Mouse (Mus musculus): ENCODE measurements around the gene Idh1. TPM values are rescaled to one million over a fixed set of nuclear protein-coding genes. Genes with fewer than 3 reads are reported as not detected.
A peak's percentile ranks its signal among the peaks of the same experiment; 100 is the strongest.
"Not testable (repeated sequence)": the region's sequence is repeated elsewhere in the genome, so short reads cannot be mapped to it uniquely, and the experiment has no call there.

Gene Idh1
- 243 TPM in 2 replicates for polyA plus RNA-seq (2015; fragmentation: Nextera tagmentation; extraction: Ambion mirVana)

DNA sequence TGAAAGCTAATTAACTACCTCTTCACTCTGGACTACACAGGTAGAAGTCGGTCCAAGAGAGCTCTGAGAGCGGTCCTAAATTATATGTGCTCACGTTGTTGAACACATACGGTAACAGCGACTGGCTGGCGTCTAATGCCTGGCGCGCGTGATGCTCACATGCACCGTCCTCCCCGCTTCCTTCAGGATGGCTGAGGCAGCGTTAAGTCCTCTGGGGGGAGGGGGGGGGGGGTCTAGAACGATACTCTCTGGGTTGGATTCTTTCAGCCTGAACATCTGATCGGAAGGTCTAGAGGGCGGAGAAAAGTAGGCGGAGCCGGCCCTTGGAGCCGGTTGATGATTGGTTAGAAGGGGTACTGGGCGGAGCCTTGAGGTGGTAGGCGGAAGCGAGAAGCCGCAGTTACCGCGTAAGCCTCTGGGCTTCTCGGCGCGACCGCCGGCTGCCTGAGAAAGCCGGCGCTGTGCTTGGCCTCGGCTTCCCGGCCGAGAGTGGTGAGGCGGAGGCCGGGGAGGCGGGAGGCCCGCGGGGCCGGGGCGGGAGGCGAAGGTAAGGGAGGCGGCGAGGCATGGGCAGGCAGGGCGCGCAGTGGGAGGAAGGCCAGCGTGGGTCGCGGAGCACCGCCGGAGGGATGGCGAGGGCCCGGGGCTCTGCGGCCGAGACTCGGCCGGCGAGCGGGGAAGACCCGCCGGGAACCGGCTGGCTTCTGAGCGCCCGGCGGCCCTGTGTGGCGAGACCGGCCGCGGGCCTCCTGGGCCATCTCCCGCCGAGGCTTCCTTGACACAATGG lies at the start of gene Idh1, which contains the start of gene Pikfyve:
Idh1 (minus strand) TSS at position 214 of the 787 bp plus-strand sequence.
Pikfyve (plus strand) TSS at position 397 of the 787 bp plus-strand sequence.
- Histone ChIP-seq H3K27ac (peak within 1 kb of the TSS; percentile 88), H3K36me3 (no peaks in the 10 kb centered on the region), H3K9ac (peak within 1 kb of the TSS; percentile 93), H3K4me3 (replicated peaks) (peak within 1 kb of the TSS; percentile 87), H3K27me3 (replicated peaks) (no peaks in the 10 kb centered on the region), H3K4me1 (replicated peaks) (peaks cover 4% of the 10 kb centered on the region; the same call in 1 of the 2 replicates), H3K9me3 (no peaks in the 10 kb centered on the region), H3K4me2 (replicated peaks) (peak within 1 kb of the TSS; percentile 76)
- peak; percentile 100 for ATAC-seq
- WGBS: under 1% methylated on average over 71 of the region's 71 CpGs

GRCm38 (mm10) chr1:65230566-65230965 lies 44.3 kb upstream of the Idh1 start:
- H3K36me3 ChIP-seq: peaks cover 3% of the 10 kb centered on the region; the same call in 1 of the 2 replicates
- H3K27me3 ChIP-seq (replicated peaks): no peaks in the 10 kb centered on the region
- H3K9me3 ChIP-seq: no peaks in the 10 kb centered on the region
- no peak overlapping the region for H3K27ac ChIP-seq
- WGBS: 79% methylated on average over 1 of the region's 1 CpGs
- H3K4me3 ChIP-seq (replicated peaks): no peak overlapping the region
- H3K4me2 ChIP-seq (replicated peaks): no peak overlapping the region
- no peak for ATAC-seq
- H3K4me1 ChIP-seq (replicated peaks): no peaks in the 10 kb centered on the region
- H3K9ac ChIP-seq: no peak overlapping the region

DNA sequence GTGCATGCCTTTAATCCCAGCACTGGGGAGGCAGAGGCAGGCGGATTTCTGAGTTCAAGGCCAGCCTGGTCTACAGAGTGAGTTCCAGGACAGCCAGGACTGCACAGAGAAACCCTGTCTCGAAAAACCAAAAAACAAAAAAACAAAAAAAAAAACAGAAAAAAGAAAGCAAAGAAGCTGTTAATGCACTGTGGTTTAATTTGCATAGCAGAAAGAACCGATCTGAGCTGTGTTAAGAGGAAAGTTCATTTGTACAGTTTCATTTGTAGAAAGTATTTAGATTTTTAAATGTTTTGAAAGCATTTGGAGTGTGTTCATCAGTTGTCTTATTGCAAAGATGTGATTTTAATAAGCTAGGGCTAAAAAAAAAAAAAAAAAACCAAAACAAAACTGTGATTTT lies 43.5 kb upstream of the Idh1 start:
- not testable (repeated sequence) for H3K4me2 ChIP-seq (replicated peaks); H3K27me3 ChIP-seq (replicated peaks); H3K27ac ChIP-seq; H3K4me3 ChIP-seq (replicated peaks); H3K9ac ChIP-seq; ATAC-seq; H3K9me3 ChIP-seq; H3K36me3 ChIP-seq; H3K4me1 ChIP-seq (replicated peaks)
- 88% methylated on average over 3 of the region's 3 CpGs for WGBS

GRCm38 (mm10) chr1:65227681-65228080 lies 41.4 kb upstream of the Idh1 start:
- Histone ChIP-seq H3K9ac (no peak overlapping the region), H3K36me3 (peaks cover 3% of the 10 kb centered on the region; the same call in 1 of the 2 replicates), H3K27me3 (replicated peaks) (no peaks in the 10 kb centered on the region), H3K27ac (no peak overlapping the region), H3K4me3 (replicated peaks) (no peak overlapping the region), H3K4me2 (replicated peaks) (no peak overlapping the region), H3K9me3 (no peaks in the 10 kb centered on the region), H3K4me1 (replicated peaks) (no peaks in the 10 kb centered on the region)
- ATAC-seq: no peak
- 88% methylated on average over 2 of the region's 2 CpGs for WGBS

DNA sequence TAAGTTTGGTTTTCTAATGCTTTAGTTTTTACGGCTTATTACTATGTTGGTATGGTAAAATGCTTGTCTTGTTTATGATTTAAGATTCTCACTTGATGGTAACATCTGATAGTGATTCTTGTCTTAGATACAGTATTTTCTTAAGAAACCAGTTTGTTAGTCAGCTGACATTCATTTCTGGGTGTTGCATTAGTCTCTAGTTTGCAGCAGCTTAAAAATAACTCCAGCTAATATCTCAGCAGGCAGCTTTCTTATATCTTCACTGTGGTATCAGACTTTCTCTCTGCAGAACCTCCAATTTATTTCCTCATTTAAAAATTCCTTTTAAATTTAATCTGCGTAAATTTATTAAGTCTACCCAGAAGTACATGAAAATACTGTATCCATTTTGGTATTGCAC lies 37.4 kb upstream of the Idh1 start:
- no peaks in the 10 kb centered on the region for H3K9me3 ChIP-seq
- H3K9ac ChIP-seq: no peak overlapping the region
- no peak overlapping the region for H3K4me2 ChIP-seq (replicated peaks)
- H3K27ac ChIP-seq: no peak overlapping the region
- H3K27me3 ChIP-seq (replicated peaks): no peaks in the 10 kb centered on the region
- H3K4me3 ChIP-seq (replicated peaks): no peak overlapping the region
- no peaks in the 10 kb centered on the region for H3K4me1 ChIP-seq (replicated peaks)
- no peak for ATAC-seq
- peaks cover 5% of the 10 kb centered on the region; the same call in 1 of the 2 replicates for H3K36me3 ChIP-seq
- WGBS: 98% methylated on average over 2 of the region's 2 CpGs

GRCm38 (mm10) chr1:65217972-65218371 lies 31.7 kb upstream of the Idh1 start:
- no peak for ATAC-seq
- no peak overlapping the region for H3K9ac ChIP-seq
- no peaks in the 10 kb centered on the region for H3K9me3 ChIP-seq
- H3K27me3 ChIP-seq (replicated peaks): no peaks in the 10 kb centered on the region
- H3K4me2 ChIP-seq (replicated peaks): no peak overlapping the region
- no peaks in the 10 kb centered on the region for H3K4me1 ChIP-seq (replicated peaks)
- no peak overlapping the region for H3K4me3 ChIP-seq (replicated peaks)
- 85% methylated on average over 1 of the region's 1 CpGs for WGBS
- 0 out of 2 replicates have a peak, but pooled peaks cover 3% of the 10 kb centered on the region for H3K36me3 ChIP-seq
- H3K27ac ChIP-seq: no peak overlapping the region

DNA sequence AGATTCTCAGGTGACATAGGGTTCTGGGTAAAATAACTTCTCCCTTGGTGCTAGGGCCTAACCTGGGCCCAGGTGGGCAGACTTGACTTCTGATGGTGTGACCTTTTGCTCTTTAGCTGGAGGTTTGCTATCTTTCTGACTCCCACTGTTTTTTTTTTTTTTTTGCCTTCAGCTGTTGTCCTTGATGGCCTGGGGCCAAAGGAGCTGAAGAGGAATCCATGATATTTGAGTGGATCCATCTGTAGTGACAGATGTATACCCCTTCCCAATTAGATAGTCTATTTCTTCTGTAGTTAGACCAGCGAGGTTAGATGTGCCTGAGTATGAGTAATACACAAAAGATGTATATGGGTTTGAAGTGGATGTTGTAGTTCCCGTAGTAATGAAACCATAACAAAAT lies 31.3 kb upstream of the Idh1 start:
- Histone ChIP-seq H3K4me1 (replicated peaks) (no peaks in the 10 kb centered on the region), H3K27me3 (replicated peaks) (no peaks in the 10 kb centered on the region), H3K9ac (no peak overlapping the region), H3K27ac (no peak overlapping the region), H3K4me3 (replicated peaks) (no peak overlapping the region), H3K4me2 (replicated peaks) (no peak overlapping the region), H3K9me3 (no peaks in the 10 kb centered on the region), H3K36me3 (0 out of 2 replicates have a peak, but pooled peaks cover 3% of the 10 kb centered on the region)
- WGBS: 75% methylated on average over 2 of the region's 2 CpGs
- ATAC-seq: no peak

- peaks cover 10% of the 10 kb centered on the region; the same call in 1 of the 2 replicates for H3K36me3 ChIP-seq
These were observed 26.9 kb upstream of the Idh1 start for GRCm38 (mm10) chr1:65213214-65213613.

DNA sequence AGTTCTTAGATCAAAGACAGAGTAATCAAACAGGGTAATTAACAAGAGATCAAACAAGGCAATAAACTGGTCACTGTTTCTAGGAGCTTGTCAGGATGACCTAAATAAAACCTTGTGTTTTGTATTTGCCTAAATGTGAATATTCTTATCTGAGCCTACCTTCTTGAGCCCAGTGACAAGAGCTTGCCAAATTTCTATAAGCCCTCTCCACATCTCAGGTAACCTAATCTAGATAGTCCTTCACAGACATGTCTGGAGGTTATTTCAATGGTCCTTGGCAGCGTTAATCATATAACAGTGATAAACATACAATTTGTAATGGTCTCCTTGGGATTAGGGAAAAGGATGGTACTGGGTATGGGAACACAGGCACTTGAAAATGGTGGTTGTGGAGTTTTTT lies 18.0 kb upstream of the Idh1 start:
- 82% methylated on average over 1 of the region's 1 CpGs for WGBS
- ATAC-seq: no peak

More at GRCm38 (mm10) chr1:65213214-65213613, 26.9 kb upstream of the Idh1 start:
- Histone ChIP-seq H3K27ac (no peak overlapping the region), H3K4me2 (replicated peaks) (no peak overlapping the region), H3K4me3 (replicated peaks) (no peak overlapping the region), H3K9me3 (peaks cover 3% of the 10 kb centered on the region; the same call in 1 of the 2 replicates), H3K27me3 (replicated peaks) (no peaks in the 10 kb centered on the region), H3K4me1 (replicated peaks) (no peaks in the 10 kb centered on the region), H3K9ac (no peak overlapping the region)
- ATAC-seq: no peak
- WGBS: 93% methylated on average over 2 of the region's 2 CpGs

DNA sequence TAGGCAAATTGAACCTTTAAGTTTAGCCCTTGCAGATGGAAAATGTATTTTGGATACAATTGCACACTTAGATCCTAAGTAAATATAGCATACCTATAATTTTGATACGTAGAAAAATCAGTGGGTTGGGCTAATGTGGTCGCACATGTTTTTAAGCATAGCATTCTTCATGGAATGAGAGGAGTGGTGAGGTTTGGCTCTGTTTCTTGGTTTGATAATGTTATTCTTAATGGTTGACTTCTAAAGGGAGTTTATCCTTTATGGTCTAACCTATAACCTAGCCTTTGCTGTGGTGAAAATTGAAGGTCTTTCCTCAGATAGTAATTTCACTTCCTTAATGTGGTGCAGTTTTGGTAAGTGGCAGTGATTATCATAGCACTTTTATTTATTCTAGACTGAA lies 12.6 kb upstream of the Idh1 start:
- H3K4me1 ChIP-seq (replicated peaks): no peaks in the 10 kb centered on the region

More for the DNA sequence above, 18.0 kb upstream of the Idh1 start:
- H3K27ac ChIP-seq: no peak overlapping the region
- no peak overlapping the region for H3K9ac ChIP-seq
- no peaks in the 10 kb centered on the region for H3K9me3 ChIP-seq
- no peaks in the 10 kb centered on the region for H3K4me1 ChIP-seq (replicated peaks)
- no peak overlapping the region for H3K4me3 ChIP-seq (replicated peaks)
- H3K27me3 ChIP-seq (replicated peaks): no peaks in the 10 kb centered on the region
- H3K4me2 ChIP-seq (replicated peaks): no peak overlapping the region
- peaks cover 16% of the 10 kb centered on the region for H3K36me3 ChIP-seq

DNA sequence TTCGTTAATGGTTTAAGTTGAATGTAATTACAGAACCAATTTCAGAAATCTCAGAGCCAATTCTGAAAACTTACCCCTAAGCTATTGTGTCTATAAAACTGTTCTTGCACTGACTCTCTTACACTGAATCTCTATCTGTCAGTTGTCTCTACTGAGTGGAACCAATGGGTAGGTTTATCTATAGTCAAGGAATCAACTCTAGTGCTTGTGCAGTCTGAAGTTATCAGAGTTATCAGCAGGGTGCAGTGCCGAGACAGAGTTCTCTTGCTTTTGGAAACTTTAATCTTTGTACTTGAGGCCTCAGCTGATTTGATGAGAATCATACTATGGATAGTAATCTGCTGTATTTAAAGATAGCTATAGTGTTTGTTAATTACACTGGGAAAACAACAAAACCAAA lies 12.1 kb upstream of the Idh1 start:
- Histone ChIP-seq H3K9ac (no peak overlapping the region), H3K4me1 (replicated peaks) (no peaks in the 10 kb centered on the region), H3K27me3 (replicated peaks) (no peaks in the 10 kb centered on the region), H3K36me3 (0 out of 2 replicates have a peak, but pooled peaks cover 2% of the 10 kb centered on the region), H3K4me3 (replicated peaks) (no peak overlapping the region), H3K27ac (no peak overlapping the region), H3K9me3 (no peaks in the 10 kb centered on the region), H3K4me2 (replicated peaks) (no peak overlapping the region)
- 90% methylated on average over 2 of the region's 2 CpGs for WGBS
- ATAC-seq: no peak

More for the DNA sequence above, 12.6 kb upstream of the Idh1 start:
- Histone ChIP-seq H3K36me3 (no peaks in the 10 kb centered on the region), H3K27ac (no peak overlapping the region), H3K9ac (no peak overlapping the region), H3K27me3 (replicated peaks) (no peaks in the 10 kb centered on the region), H3K9me3 (no peaks in the 10 kb centered on the region), H3K4me3 (replicated peaks) (no peak overlapping the region), H3K4me2 (replicated peaks) (no peak overlapping the region)
- no peak for ATAC-seq
- 93% methylated on average over 2 of the region's 2 CpGs for WGBS

- Histone ChIP-seq H3K4me2 (replicated peaks) (no peak overlapping the region), H3K36me3 (peaks cover 3% of the 10 kb centered on the region; the same call in 1 of the 2 replicates), H3K9ac (no peak overlapping the region), H3K27ac (no peak overlapping the region), H3K9me3 (no peaks in the 10 kb centered on the region), H3K4me3 (replicated peaks) (no peak overlapping the region), H3K27me3 (replicated peaks) (no peaks in the 10 kb centered on the region), H3K4me1 (replicated peaks) (no peaks in the 10 kb centered on the region)
- no peak for ATAC-seq
- 95% methylated on average over 2 of the region's 2 CpGs for WGBS
These were observed 6.9 kb upstream of the Idh1 start for GRCm38 (mm10) chr1:65193226-65193625.

Data from intestine, embryonic 15.5 days (tissue).